Mouse (Mus musculus): ENCODE data around the gene Akap13.

The Akap13 gene

GRCm38 (mm10) chr7:75568276-75568675 lies 112.9 kb downstream of the Akap13 start:
- no peak for DNase-seq

GRCm38 (mm10) chr7:75568883-75569282 lies 113.5 kb downstream of the Akap13 start:
- DNase-seq: no peak

DNA sequence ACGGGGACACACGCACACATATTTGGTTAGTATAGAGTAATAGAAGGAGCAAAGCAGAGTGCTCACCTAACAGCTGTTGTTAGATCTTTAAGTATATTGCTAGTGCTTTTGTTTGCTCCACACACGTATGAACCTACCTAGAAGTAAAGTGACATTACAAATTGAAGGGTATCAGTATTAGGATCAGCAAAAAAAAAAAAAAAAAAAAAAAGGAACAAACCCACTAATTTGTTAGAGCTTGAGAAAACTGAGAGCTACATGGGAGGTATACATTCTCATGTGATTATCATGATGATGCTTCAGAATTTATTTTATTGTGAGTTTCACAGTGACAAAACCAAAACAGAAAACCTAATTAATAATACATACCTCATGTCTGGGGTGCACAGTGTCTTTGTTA lies 114.9 kb downstream of the Akap13 start:
- no peak for DNase-seq

- no peak for DNase-seq
Measured at GRCm38 (mm10) chr7:75571078-75571477, 115.7 kb downstream of the Akap13 start.

- no peak for DNase-seq
Measured at GRCm38 (mm10) chr7:75572127-75572526, 116.8 kb downstream of the Akap13 start.

DNA sequence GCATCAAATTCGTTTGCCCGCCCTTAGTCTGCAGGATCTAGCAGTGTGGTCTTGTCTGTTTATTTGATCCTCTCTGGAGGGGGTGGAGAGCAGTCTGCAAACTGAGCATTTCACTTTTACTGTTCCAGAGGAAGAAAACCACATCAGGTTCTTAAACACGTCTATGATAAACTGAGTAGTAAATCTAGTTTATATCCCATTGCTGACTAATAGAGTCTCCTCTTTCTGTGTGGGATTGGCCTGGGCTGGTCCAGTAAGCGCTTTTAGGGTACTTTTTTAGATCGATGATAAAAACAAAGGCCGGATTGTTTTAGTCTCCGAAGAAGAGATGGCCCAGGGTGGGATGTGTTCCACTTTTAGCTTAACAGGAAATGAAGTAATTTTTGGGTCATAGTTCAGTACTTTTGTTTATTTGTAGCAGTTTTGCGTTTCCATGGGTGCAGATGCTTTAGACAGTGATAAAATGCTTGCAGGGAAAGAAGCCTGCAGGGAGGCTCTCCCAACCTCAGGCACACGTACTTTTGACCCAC lies 119.9 kb downstream of the Akap13 start:
- DNase-seq: no peak

- DNase-seq: no peak
Measured at GRCm38 (mm10) chr7:75575800-75576585, 120.7 kb downstream of the Akap13 start.

DNA sequence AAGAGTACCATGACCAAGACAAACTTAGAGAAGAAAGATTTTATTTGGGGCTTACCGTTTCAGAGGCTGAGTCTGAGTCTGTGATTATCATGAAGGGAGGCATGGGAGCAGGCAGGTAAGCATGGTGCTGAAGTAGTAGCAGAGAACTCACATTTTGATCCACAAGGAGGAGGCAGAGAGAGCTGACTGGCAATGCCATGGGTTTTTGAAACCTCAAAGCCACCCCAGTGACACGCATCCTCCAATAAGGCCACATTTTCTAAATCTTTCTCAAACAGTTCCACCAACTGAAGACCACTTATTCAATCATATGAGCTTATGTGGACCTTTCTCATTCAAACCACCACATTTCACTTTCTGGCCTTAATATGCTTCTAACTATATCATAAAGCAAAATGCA lies 121.5 kb downstream of the Akap13 start:
- DNase-seq: no peak

- DNase-seq: no peak
Measured at GRCm38 (mm10) chr7:75577353-75577752, 122.0 kb downstream of the Akap13 start.

- DNase-seq: no peak
Measured at GRCm38 (mm10) chr7:75578647-75579046, 123.3 kb downstream of the Akap13 start.

DNA sequence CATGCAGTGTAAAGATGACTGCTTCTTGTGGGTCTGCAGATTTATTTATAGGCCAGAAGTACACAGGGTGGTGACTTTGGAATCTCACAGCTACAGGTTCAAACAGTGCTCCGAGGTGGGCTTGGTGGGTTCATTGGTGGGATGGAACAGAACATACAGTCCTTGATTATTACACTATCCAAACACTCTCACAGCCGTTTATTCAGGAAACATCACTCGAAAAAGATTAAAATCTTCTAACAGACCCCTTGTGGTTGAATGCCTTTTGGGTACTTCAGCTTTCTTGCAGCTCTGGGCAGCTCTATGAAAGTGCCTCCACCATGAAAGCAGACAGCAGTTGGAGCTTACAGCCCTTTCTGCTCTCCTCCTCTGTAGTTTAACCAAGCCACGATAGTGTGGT lies 126.8 kb downstream of the Akap13 start:
- no peak for DNase-seq

- DNase-seq: no peak
Measured at GRCm38 (mm10) chr7:75584100-75584499, 128.8 kb downstream of the Akap13 start.

DNA sequence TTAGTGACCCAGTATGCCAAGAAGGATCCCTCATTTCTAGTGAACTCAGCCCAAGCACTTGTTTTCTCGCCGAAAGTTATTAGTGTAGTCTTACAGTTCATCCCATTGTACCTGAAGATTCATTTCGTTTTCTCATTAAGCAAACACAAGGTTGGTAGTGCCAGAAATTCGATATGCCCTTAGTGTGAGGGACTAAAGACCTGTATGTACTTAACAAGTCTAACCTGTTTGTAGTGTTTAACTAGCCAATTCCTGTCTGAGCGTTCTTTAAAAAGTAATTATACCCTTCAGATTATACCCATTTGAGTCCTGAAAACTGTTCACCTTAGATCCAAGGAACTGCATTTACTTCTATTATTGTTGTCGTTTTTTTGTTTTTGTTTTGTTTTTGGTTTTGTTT lies 130.1 kb downstream of the Akap13 start:
- no peak for DNase-seq

DNA sequence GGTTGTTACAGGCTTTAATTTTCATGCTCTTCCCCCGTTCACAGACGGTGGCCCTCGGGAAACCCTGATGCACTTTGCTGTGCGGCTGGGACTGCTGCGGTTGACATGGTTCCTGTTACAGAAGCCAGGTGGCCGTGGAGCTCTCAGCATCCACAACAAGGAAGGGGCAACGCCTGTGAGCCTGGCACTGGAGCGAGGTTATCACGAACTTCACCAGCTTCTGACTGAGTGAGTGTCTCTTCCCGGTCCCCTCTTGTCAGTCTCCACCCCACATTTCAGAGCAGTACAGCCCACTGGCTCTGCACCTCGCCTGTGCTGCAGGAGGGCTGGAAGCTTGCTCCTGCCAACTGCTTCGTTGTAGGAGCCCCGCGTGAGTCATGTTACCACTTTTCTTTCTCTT lies 130.8 kb downstream of the Akap13 start:
- DNase-seq: no peak

DNA sequence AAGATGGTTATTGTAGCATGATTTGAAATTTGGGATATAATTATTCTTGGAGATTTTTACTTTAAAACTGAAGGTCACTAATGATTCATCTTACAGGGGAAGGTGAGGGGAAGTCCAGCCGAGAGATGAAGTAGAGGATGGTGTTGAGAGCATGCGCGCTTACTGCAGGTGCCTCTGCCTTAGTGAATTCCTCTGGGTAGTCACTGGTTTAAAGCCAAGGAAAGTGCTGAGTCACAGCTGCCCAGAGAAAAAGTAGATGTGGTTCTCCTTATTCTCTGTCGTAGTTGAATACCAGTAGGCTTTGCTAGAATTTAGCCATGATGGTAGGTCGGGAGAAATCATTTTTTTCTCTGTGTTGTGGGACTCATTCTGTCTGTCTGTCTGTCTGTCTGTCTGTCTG lies 132.4 kb downstream of the Akap13 start:
- no peak for DNase-seq

GRCm38 (mm10) chr7:75589304-75589973 lies 134.1 kb downstream of the Akap13 start:
- no peak for DNase-seq

DNA sequence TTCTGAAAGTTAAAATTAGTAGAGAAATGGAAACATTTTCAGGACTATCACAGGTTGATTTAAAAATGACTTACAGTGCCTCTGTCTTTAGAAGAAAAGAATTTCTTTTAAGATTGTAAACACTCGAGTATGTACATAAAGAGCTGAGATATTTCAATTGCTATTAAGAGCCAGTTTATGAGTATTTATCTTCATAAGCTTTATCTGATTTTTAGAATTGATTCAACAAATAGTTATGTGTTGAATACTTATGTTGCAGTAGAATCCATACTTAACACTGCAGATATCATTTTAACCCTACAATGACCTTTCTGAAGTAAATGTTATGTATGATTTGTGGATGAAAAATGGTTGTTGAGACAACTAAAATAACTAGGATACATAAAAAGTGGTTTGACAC lies 136.6 kb downstream of the Akap13 start:
- no peak for DNase-seq

- DNase-seq: no peak
Measured at GRCm38 (mm10) chr7:75594801-75595200, 139.5 kb downstream of the Akap13 start.

GRCm38 (mm10) chr7:75595268-75595667 lies 139.9 kb downstream of the Akap13 start:
- DNase-seq: no peak

GRCm38 (mm10) chr7:75596058-75596748 lies 140.9 kb downstream of the Akap13 start:
- no peak for DNase-seq

DNA sequence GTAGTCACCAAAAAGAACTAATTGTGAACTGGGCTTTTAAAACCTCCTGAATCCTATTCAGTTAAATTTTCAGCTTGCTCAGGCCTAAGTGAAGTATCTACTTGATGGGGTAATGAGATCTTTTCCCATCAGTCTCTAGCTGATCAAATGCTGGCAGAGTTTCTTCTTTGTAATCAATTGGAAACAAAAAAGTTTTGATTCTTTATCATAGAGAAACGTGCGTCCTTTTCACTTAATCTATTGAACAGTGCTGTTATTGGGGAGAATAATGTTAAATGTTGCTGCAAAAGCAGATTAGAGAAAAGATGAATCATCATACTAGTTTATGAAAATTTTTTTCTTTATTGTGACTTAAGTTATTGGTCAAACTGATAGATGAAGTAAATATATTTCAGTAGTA lies 142.5 kb downstream of the Akap13 start:
- no peak for DNase-seq

DNA sequence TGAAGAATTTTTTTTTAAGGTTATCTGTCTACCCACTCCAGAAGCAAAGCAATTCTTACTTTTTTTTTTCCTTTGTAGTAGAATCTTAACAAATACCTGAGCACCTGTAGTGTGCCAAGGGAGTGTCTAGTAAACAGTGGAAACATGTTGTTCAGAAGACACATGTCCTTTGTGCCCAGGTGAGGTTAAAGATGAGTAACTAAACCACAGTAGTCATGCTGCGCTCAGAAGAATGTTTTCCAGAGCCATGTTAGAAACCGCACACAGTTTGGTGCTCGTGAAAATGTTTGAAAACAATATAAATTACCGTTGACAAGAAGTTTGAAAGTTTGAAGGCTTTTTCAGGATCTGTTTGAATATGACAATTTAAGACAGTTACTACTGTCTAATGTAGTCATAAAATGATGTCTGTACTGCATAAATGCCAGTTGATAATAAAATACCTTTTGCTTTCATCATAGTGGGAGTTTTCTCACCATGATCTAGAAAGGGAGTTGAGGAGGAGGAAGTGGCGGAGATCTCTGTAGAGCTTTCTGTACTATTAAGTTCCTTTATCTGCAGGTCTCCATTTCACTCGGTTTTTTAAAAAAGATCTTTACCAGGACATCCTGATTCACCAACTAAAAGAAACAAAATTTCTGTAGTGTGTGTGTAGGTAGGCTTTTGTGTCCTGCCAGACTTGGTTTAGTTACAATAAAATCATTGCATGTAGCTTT lies 145.2 kb downstream of the Akap13 start:
- DNase-seq: no peak

GRCm38 (mm10) chr7:75607248-75607647 lies 151.9 kb downstream of the Akap13 start:
- no peak for DNase-seq

All from cerebellum, adult 8-10 months (tissue).